Mouse (Mus musculus): ENCODE data around the gene Fthl17b. TPM values are rescaled to one million over a fixed set of nuclear protein-coding genes. Genes with fewer than 3 reads are reported as not detected.
"Not testable (repeated sequence)": the region's sequence is repeated elsewhere in the genome, so short reads cannot be mapped to it uniquely, and the experiment has no call there.

The Fthl17b gene
- polyA plus RNA-seq (2011; ENCODE audit: insufficient read depth, insufficient read length, low read depth, missing spikeins), result not detected in 2 replicates

- H3K4me1 ChIP-seq (ENCODE audit: control insufficient read depth, insufficient read depth, low read length); H3K4me3 ChIP-seq (ENCODE audit: low read depth, low read length): not testable (repeated sequence)
These were observed at the start of gene Fthl17b for GRCm38 (mm10) chrX:8962875-8963274. Gene Fthl17b (minus strand): TSS chrX:8962975.

DNA sequence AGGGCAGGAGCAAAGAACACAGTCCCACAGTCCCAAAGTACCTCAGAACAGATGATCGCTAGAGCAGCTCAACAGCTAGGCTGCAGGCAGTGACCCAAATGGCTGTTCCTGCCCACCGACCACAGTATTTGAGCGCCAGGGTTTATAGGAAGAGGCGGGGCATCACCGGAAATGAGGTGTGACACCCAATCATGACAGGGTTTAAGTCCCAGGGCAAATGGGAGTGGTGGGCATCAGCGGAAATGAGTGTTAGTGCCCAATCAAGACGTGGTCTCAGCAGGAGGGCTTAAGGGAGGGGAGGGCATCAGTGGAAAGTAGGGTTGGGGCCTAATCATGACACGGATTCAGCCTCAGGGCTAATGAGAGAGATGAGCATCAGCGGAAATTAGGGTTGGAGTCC lies 23.9 kb upstream of the Fthl17b start, which contains the start of gene Fthl17d:
Gene Fthl17d, minus strand, starts transcription at position 101 of the 400 bp plus-strand sequence.
- H3K27me3 ChIP-seq (ENCODE audit: control insufficient read depth, insufficient read depth, low read length, poor library complexity, severe bottlenecking); H3K36me3 ChIP-seq (ENCODE audit: control insufficient read depth, insufficient read depth, low read length, poor library complexity, severe bottlenecking); H3K4me1 ChIP-seq (ENCODE audit: control insufficient read depth, insufficient read depth, low read length); H3K4me3 ChIP-seq (ENCODE audit: low read depth, low read length); H3K9ac ChIP-seq (ENCODE audit: low read depth, poor library complexity, severe bottlenecking); H3K27ac ChIP-seq (ENCODE audit: insufficient read depth, low read length); H3K9me3 ChIP-seq (replicated peaks; ENCODE audit: control insufficient read depth, insufficient read depth, low read length, poor library complexity, severe bottlenecking): not testable (repeated sequence)

More at GRCm38 (mm10) chrX:8962875-8963274, at the start of gene Fthl17b:
- H3K27me3 ChIP-seq (ENCODE audit: control insufficient read depth, insufficient read depth, low read length, poor library complexity, severe bottlenecking); H3K27ac ChIP-seq (ENCODE audit: insufficient read depth, low read length); H3K9ac ChIP-seq (ENCODE audit: low read depth, poor library complexity, severe bottlenecking); H3K9me3 ChIP-seq (replicated peaks; ENCODE audit: control insufficient read depth, insufficient read depth, low read length, poor library complexity, severe bottlenecking); H3K36me3 ChIP-seq (ENCODE audit: control insufficient read depth, insufficient read depth, low read length, poor library complexity, severe bottlenecking): not testable (repeated sequence)

GRCm38 (mm10) chrX:8976459-8976858 lies 13.7 kb upstream of the Fthl17b start, which contains the start of gene Fthl17c:
Gene Fthl17c (minus strand): TSS chrX:8976559.
- H3K9me3 ChIP-seq (replicated peaks; ENCODE audit: control insufficient read depth, insufficient read depth, low read length, poor library complexity, severe bottlenecking); H3K27ac ChIP-seq (ENCODE audit: insufficient read depth, low read length); H3K36me3 ChIP-seq (ENCODE audit: control insufficient read depth, insufficient read depth, low read length, poor library complexity, severe bottlenecking); H3K4me3 ChIP-seq (ENCODE audit: low read depth, low read length); H3K9ac ChIP-seq (ENCODE audit: low read depth, poor library complexity, severe bottlenecking); H3K4me1 ChIP-seq (ENCODE audit: control insufficient read depth, insufficient read depth, low read length); H3K27me3 ChIP-seq (ENCODE audit: control insufficient read depth, insufficient read depth, low read length, poor library complexity, severe bottlenecking): not testable (repeated sequence)

DNA sequence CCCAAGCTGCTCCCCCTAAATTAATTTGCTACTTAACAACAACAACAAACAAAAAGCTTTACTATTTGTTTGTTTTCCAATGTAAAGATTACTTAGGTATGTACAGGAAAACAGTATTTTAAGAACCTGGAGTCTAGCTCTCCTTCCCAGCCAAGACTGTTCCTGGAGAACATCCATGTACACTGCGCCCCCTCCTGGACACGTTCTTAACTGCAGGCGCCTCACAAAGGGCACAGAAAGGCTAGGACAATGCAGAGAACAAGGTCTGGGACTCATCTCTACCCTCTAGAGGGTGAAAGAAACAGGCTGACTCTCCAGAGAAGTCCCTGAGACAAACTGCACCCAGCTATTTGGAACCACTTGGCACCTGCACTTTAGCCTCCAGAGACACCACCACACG lies 1.8 kb upstream of the Fthl17b start:
- not testable (repeated sequence) for H3K9me3 ChIP-seq (replicated peaks; ENCODE audit: control insufficient read depth, insufficient read depth, low read length, poor library complexity, severe bottlenecking); H3K4me3 ChIP-seq (ENCODE audit: low read depth, low read length); H3K9ac ChIP-seq (ENCODE audit: low read depth, poor library complexity, severe bottlenecking); H3K36me3 ChIP-seq (ENCODE audit: control insufficient read depth, insufficient read depth, low read length, poor library complexity, severe bottlenecking); H3K27ac ChIP-seq (ENCODE audit: insufficient read depth, low read length); H3K4me1 ChIP-seq (ENCODE audit: control insufficient read depth, insufficient read depth, low read length); H3K27me3 ChIP-seq (ENCODE audit: control insufficient read depth, insufficient read depth, low read length, poor library complexity, severe bottlenecking)
- peak; percentile 25 for TF ChIP-seq CTCF (IDR thresholded peaks at IDR 0.05; ENCODE audit: low read depth, low read length)

DNA sequence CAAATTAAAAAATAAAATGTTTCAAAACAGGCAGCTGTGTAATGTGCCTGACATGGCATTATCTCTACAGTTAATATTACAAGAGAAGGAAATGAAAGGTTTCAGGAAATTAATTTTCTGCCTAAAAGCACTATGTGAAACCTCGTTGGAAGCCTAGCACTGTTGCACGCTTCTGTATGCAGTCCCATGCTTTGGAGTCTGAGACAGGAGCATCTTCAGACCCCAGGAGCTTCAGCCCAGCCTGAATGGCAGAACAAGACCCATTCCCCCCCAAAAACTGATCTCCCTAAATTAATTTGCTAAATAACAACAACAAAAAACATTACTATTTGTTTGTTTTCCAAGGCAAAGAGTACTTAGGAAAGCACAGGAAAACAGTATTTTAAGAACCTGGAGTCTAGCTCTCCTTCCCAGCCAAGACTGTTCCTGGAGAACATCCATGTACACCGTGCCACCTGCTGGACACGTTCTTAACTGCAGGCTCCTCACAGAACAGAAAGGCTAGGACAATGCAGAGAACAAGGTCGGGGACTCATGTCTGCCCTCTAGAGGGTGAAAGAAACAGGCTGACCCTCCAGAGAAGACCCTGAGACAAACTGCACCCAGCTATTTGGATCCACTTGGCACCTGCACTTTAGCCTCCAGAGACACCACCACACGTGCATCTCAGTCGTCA lies 14.5 kb downstream of the Fthl17b start:
- not testable (repeated sequence) for H3K27ac ChIP-seq (ENCODE audit: insufficient read depth, low read length); H3K9ac ChIP-seq (ENCODE audit: low read depth, poor library complexity, severe bottlenecking); H3K27me3 ChIP-seq (ENCODE audit: control insufficient read depth, insufficient read depth, low read length, poor library complexity, severe bottlenecking); H3K9me3 ChIP-seq (replicated peaks; ENCODE audit: control insufficient read depth, insufficient read depth, low read length, poor library complexity, severe bottlenecking); H3K36me3 ChIP-seq (ENCODE audit: control insufficient read depth, insufficient read depth, low read length, poor library complexity, severe bottlenecking); H3K4me3 ChIP-seq (ENCODE audit: low read depth, low read length); H3K4me1 ChIP-seq (ENCODE audit: control insufficient read depth, insufficient read depth, low read length)
- peak; percentile 50 for TF ChIP-seq CTCF (IDR thresholded peaks at IDR 0.05; ENCODE audit: low read depth, low read length)

DNA sequence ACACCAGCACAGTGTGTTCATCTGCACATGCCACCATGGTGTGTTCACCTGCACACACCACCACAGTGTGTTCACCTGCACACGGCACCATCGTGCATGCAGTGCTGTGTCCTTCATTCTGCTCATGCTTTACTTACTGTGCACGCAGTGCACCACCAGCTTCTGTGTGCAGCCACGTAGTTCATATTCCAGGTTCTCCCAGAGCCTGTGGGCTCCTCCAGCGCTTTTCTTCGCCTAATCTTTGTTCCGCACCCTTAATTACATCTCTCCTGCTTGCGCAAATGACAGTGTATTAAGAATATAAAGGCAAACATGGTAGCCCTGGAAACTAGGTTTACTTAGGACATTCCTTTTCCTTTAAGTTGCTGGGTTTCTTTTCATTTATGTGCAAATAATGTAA lies 18.7 kb downstream of the Fthl17b start:
- H3K36me3 ChIP-seq (ENCODE audit: control insufficient read depth, insufficient read depth, low read length, poor library complexity, severe bottlenecking), result no peaks in the 10 kb centered on the region
- H3K9me3 ChIP-seq (replicated peaks; ENCODE audit: control insufficient read depth, insufficient read depth, low read length, poor library complexity, severe bottlenecking), result no peaks in the 10 kb centered on the region
- no peaks in the 10 kb centered on the region for H3K4me1 ChIP-seq (ENCODE audit: control insufficient read depth, insufficient read depth, low read length)
- no peaks in the 10 kb centered on the region for H3K27me3 ChIP-seq (ENCODE audit: control insufficient read depth, insufficient read depth, low read length, poor library complexity, severe bottlenecking)
- no peak overlapping the region for H3K27ac ChIP-seq (ENCODE audit: insufficient read depth, low read length)
- TF ChIP-seq POLR2A (IDR thresholded peaks at IDR 0.05; ENCODE audit: insufficient read depth, low read length), result no peak
- TF ChIP-seq CTCF (IDR thresholded peaks at IDR 0.05; ENCODE audit: low read depth, low read length), result no peak
- H3K4me3 ChIP-seq (ENCODE audit: low read depth, low read length), result no peak overlapping the region
- no peak overlapping the region for H3K9ac ChIP-seq (ENCODE audit: low read depth, poor library complexity, severe bottlenecking)

- Histone ChIP-seq H3K4me3 (ENCODE audit: low read depth, low read length) (no peak overlapping the region), H3K36me3 (ENCODE audit: control insufficient read depth, insufficient read depth, low read length, poor library complexity, severe bottlenecking) (no peaks in the 10 kb centered on the region), H3K4me1 (ENCODE audit: control insufficient read depth, insufficient read depth, low read length) (no peaks in the 10 kb centered on the region), H3K9me3 (replicated peaks; ENCODE audit: control insufficient read depth, insufficient read depth, low read length, poor library complexity, severe bottlenecking) (no peaks in the 10 kb centered on the region), H3K27ac (ENCODE audit: insufficient read depth, low read length) (no peak overlapping the region), H3K27me3 (ENCODE audit: control insufficient read depth, insufficient read depth, low read length, poor library complexity, severe bottlenecking) (no peaks in the 10 kb centered on the region), H3K9ac (ENCODE audit: low read depth, poor library complexity, severe bottlenecking) (no peak overlapping the region)
- TF ChIP-seq POLR2A (IDR thresholded peaks at IDR 0.05; ENCODE audit: insufficient read depth, low read length) (no peak), EP300 (IDR thresholded peaks at IDR 0.05; ENCODE audit: insufficient read depth, low read depth, low read length) (no peak), CTCF (IDR thresholded peaks at IDR 0.05; ENCODE audit: low read depth, low read length) (no peak)
These were observed 35.5 kb downstream of the Fthl17b start for GRCm38 (mm10) chrX:8927308-8927707.
